Mouse (Mus musculus) liver, postnatal 0 days (tissue): ENCODE data around the gene Tmem87a. TPM values are rescaled to one million over a fixed set of nuclear protein-coding genes. Genes with fewer than 3 reads are reported as not detected.
A peak's percentile ranks its signal among the peaks of the same experiment; 100 is the strongest.

Source experiments
- ATAC-seq: fragments of 200-750 bp; cut with Nextera tagmentation; 2 replicates; pipeline ENCODE4 v1.8.0; 2017; ENCODE audit warnings: mild to moderate bottlenecking, moderate library complexity
- DNase-seq: peaks from one replicate; pipeline ENCODE4 v3.0.0-alpha.2; 2016
- H3K27ac ChIP-seq: fragments of 300-500 bp; sonication (generic); 2 replicates; pipeline ENCODE4 v1.5.1; 2014; ENCODE audit warnings: antibody characterized with exemption, moderate library complexity, mild to moderate bottlenecking, low read depth
- H3K27me3 ChIP-seq: fragments of 300-500 bp; sonication (generic); 2 replicates; pipeline ENCODE4 v1.6.1; 2014; ENCODE audit warnings: low read length, control low read depth, mixed read lengths; ENCODE audit not compliant: insufficient read depth
- H3K36me3 ChIP-seq: fragments of 300-500 bp; sonication (generic); replicated peaks from 2 replicates; pipeline ENCODE4 v1.6.1; 2014; ENCODE audit warnings: mild to moderate bottlenecking, control low read depth, low read length, moderate library complexity, mixed read lengths; ENCODE audit not compliant: insufficient read depth
- H3K4me1 ChIP-seq: fragments of 300-500 bp; sonication (generic); 2 replicates; pipeline ENCODE4 v1.6.1; 2014; ENCODE audit warnings: antibody characterized with exemption, mild to moderate bottlenecking, control low read depth; ENCODE audit not compliant: insufficient read depth
- H3K4me2 ChIP-seq: fragments of 300-500 bp; sonication (generic); 2 replicates; pipeline ENCODE4 v1.6.1; 2014; ENCODE audit warnings: low read depth, mild to moderate bottlenecking, low read length, moderate library complexity, mixed read lengths
- H3K4me3 ChIP-seq: fragments of 300-500 bp; sonication (generic); 2 replicates; pipeline ENCODE4 v1.5.1; 2014; ENCODE audit warnings: low read depth, low read length
- H3K9ac ChIP-seq: fragments of 300-500 bp; sonication (generic); replicated peaks from 2 replicates; pipeline ENCODE4 v1.6.1; 2014; ENCODE audit warnings: mild to moderate bottlenecking, moderate library complexity
- H3K9me3 ChIP-seq: fragments of 300-500 bp; sonication (generic); 2 replicates; pipeline ENCODE4 v1.6.1; 2016; ENCODE audit warnings: mild to moderate bottlenecking, control low read depth, low read length, mixed read lengths
- CTCF ChIP-seq: sonication (generic); IDR thresholded peaks from 2 replicates; pipeline ENCODE4 v1.5.1; 2016; ENCODE audit warnings: antibody characterized with exemption, low read depth
- EP300 ChIP-seq: IDR thresholded peaks from 2 replicates; pipeline ENCODE4 v1.6.1; 2016; ENCODE audit warnings: antibody characterized with exemption, low read depth, mild to moderate bottlenecking
- WGBS: fragments of 180-500 bp; shearing (Covaris S2); extraction: QIAGEN DNeasy Blood & Tissue Kit; methylation state at CpG from one replicate; pipeline ENCODE4 v1.1.7; 2014; ENCODE audit not compliant: insufficient replicate concordance; 5-methylcytosine and 5-hydroxymethylcytosine counted together
- polyA plus RNA-seq: library from polyadenylated mRNA; unstranded; fragments of >200 nt; fragmentation: Nextera tagmentation; extraction: Ambion mirVana; gene quantifications from 2 replicates; pipeline ENCODE4 v1.2.1, GENCODE M21; 2015

Tmem87a gene
- polyA plus RNA-seq, 1 experiment from 2014 or later = 3.2 TPM

DNA sequence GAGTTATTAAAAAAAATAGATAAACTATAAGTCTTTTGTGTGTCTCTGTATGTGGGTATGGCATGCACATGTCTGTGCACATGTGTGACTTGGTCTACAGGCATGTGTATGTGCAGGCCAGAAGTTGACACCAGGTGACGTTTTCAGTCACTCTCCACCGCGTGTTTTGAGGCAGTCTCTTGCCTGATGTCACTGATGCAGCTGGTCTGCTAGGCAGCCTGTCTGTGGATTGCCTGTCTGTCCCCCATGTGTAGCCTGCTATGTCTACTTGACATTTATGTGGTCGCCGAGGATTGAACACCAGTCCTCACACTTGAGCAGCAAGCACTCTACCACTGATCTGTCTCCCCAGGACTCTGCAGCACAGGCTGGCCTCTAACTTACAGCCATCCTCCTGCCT lies 20.5 kb upstream of the Tmem87a start:
- ATAC-seq (no peak), DNase-seq (no peak)
- no peak for TF ChIP-seq CTCF
- Histone ChIP-seq H3K9me3 (no peaks in the 10 kb centered on the region), H3K4me2 (no peak overlapping the region), H3K36me3 (peaks cover 13% of the 10 kb centered on the region; the same call in 1 of the 2 replicates), H3K4me3 (no peak overlapping the region), H3K27me3 (no peaks in the 10 kb centered on the region), H3K4me1 (no peaks in the 10 kb centered on the region), H3K27ac (no peak overlapping the region), H3K9ac (no peak overlapping the region)
- WGBS = 76% methylated on average over 5 of the region's 5 CpGs

GRCm38 (mm10) chr2:120414738-120415414 lies 11.0 kb upstream of the Tmem87a start:
- DNase-seq = no peak
- 77% methylated on average over 1 of the region's 1 CpGs for WGBS
- Histone ChIP-seq H3K36me3 (peaks cover 6% of the 10 kb centered on the region), H3K4me3 (no peak overlapping the region), H3K4me2 (no peak overlapping the region), H3K27ac (no peak overlapping the region), H3K9ac (no peak overlapping the region), H3K27me3 (no peaks in the 10 kb centered on the region), H3K4me1 (peaks cover 3% of the 10 kb centered on the region; the same call in 1 of the 2 replicates), H3K9me3 (no peaks in the 10 kb centered on the region)
- no peak for ATAC-seq
- TF ChIP-seq EP300 = no peak
- TF ChIP-seq CTCF = no peak

GRCm38 (mm10) chr2:120414113-120414512 lies 10.2 kb upstream of the Tmem87a start:
- Histone ChIP-seq H3K4me3 (no peak overlapping the region), H3K4me1 (peaks cover 3% of the 10 kb centered on the region; the same call in 1 of the 2 replicates), H3K27me3 (no peaks in the 10 kb centered on the region), H3K9ac (no peak overlapping the region), H3K27ac (no peak overlapping the region), H3K36me3 (peaks cover 6% of the 10 kb centered on the region), H3K9me3 (no peaks in the 10 kb centered on the region), H3K4me2 (no peak overlapping the region)
- DNase-seq = no peak
- no peak for ATAC-seq
- no peak for TF ChIP-seq EP300
- no peak for TF ChIP-seq CTCF

DNA sequence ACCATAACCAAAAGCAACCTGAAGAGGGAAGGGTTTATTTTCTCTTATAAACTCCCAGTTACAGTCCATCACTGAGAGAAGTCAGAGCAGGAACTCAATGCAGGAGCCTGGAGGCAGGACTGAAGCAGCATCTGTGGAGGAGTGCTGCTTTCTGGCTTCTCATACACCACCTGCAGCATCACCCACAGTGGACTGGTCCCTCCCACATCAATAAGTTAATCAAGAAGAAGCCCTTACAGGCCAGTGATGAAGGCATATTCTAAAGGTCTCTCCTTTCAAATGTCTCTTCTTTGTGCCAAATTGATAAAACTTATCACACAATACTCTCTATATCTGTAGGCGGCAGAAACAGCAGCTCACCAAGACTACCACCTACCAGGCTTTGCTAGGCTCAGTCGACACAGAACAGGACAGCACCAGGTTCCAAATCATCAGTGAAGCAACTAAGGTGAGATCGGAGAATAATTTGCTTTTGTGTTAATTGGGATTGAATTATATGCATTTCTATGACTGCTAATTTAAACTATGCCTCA lies 7.2 kb upstream of the Tmem87a start:
- 58% methylated on average over 3 of the region's 3 CpGs for WGBS
- H3K36me3 ChIP-seq = peaks cover 6% of the 10 kb centered on the region

GRCm38 (mm10) chr2:120404823-120405765 lies 1.2 kb upstream of the Tmem87a start:
- Histone ChIP-seq H3K4me1 (peaks cover 16% of the 10 kb centered on the region), H3K27me3 (no peaks in the 10 kb centered on the region), H3K9ac (peak overlapping the region; percentile 80), H3K4me2 (peak overlapping the region; percentile 73), H3K9me3 (no peaks in the 10 kb centered on the region), H3K27ac (peak overlapping the region; percentile 99), H3K36me3 (peaks cover 4% of the 10 kb centered on the region; the same call in 1 of the 2 replicates), H3K4me3 (peak overlapping the region; percentile 76)
- 9% methylated on average over 14 of the region's 14 CpGs for WGBS
- DNase-seq (no peak), ATAC-seq (no peak)
- no peak; the same call in 1 of the 2 replicates for TF ChIP-seq EP300
- TF ChIP-seq CTCF = no peak

More for the DNA sequence above, 7.2 kb upstream of the Tmem87a start:
- TF ChIP-seq CTCF (no peak), EP300 (peak; percentile 61; the same call in 1 of the 2 replicates)
- Histone ChIP-seq H3K9me3 (no peaks in the 10 kb centered on the region), H3K9ac (no peak overlapping the region), H3K27me3 (no peaks in the 10 kb centered on the region), H3K27ac (no peak overlapping the region), H3K4me3 (no peak overlapping the region), H3K4me2 (peak overlapping the region; percentile 26), H3K4me1 (peaks cover 3% of the 10 kb centered on the region; the same call in 1 of the 2 replicates)
- DNase-seq (no peak), ATAC-seq (peak; percentile 45; the same call in 1 of the 2 replicates)

GRCm38 (mm10) chr2:120403653-120403985 lies 294 bp downstream of the Tmem87a start, which contains the start of gene Ganc:
Gene Ganc, plus strand, starts transcription at chr2:120403896.
- 0% methylated on average over 17 of the region's 17 CpGs for WGBS
- ATAC-seq = peak; percentile 59
- H3K9ac ChIP-seq = peak within 1 kb of the TSS; percentile 80
- peak within 1 kb of the TSS; percentile 99 for H3K27ac ChIP-seq
- H3K4me2 ChIP-seq = peak within 1 kb of the TSS; percentile 73
- H3K27me3 ChIP-seq = no peaks in the 10 kb centered on the region
- TF ChIP-seq EP300 = no peak
- 0 out of 2 replicates have a peak, but pooled peaks have one; percentile 7 for TF ChIP-seq CTCF
- peaks cover 4% of the 10 kb centered on the region; the same call in 1 of the 2 replicates for H3K36me3 ChIP-seq
- DNase-seq = no peak
- H3K9me3 ChIP-seq = no peaks in the 10 kb centered on the region
- peaks cover 16% of the 10 kb centered on the region for H3K4me1 ChIP-seq
- peak within 1 kb of the TSS; percentile 76 for H3K4me3 ChIP-seq
